Mouse (Mus musculus) kidney, postnatal 4 days (tissue): ENCODE measurements around the gene Neu1.
"Not testable (repeated sequence)": the region's sequence is repeated elsewhere in the genome, so short reads cannot be mapped to it uniquely, and the experiment has no call there.

Experiments
- DNase-seq, 2 experiments: peaks; one replicate each; pipeline ENCODE4 v3.0.0; 2021; ENCODE audit warnings: mixed read lengths in 2 of 2

The Neu1 gene

GRCm38 (mm10) chr17:34969822-34970221 lies 38.8 kb downstream of the Neu1 start, which contains the start of gene Gm20481:
Gm20481 (plus strand) TSS chr17:34969912.
- not testable (repeated sequence) for DNase-seq

GRCm38 (mm10) chr17:34970850-34971249 lies 39.8 kb downstream of the Neu1 start:
- not testable (repeated sequence) for DNase-seq

- not testable (repeated sequence) for DNase-seq
Measured at GRCm38 (mm10) chr17:34971694-34972068, 40.6 kb downstream of the Neu1 start.

- DNase-seq = peak; percentile 79 to 87
Measured at GRCm38 (mm10) chr17:34972069-34972749, 41.2 kb downstream of the Neu1 start, which contains the start of the genes Hspa1a and Hspa1l. Hspa1a (minus strand) TSS chr17:34972156. Hspa1l (plus strand) TSS chr17:34972703.

- no peak for DNase-seq
Measured at GRCm38 (mm10) chr17:34975581-34976492, 44.8 kb downstream of the Neu1 start.

- no peak for DNase-seq
Measured at GRCm38 (mm10) chr17:34977000-34977399, 45.9 kb downstream of the Neu1 start.

- DNase-seq = no peak
Measured at GRCm38 (mm10) chr17:34978239-34978638, 47.2 kb downstream of the Neu1 start.

- DNase-seq = no peak
Measured at GRCm38 (mm10) chr17:34979631-34980030, 48.6 kb downstream of the Neu1 start.

- peak in 1 of 2 experiments; percentile 50 for DNase-seq
Measured at GRCm38 (mm10) chr17:34980655-34981054, 49.6 kb downstream of the Neu1 start.

- DNase-seq = peak; percentile 92 to 96
Measured at GRCm38 (mm10) chr17:34981690-34982180, 50.7 kb downstream of the Neu1 start, which contains the start of gene Lsm2. Lsm2 (plus strand) TSS chr17:34981862.

GRCm38 (mm10) chr17:34982328-34982727 lies 51.3 kb downstream of the Neu1 start:
- no peak for DNase-seq

- no peak for DNase-seq
Measured at GRCm38 (mm10) chr17:34984218-34984617, 53.2 kb downstream of the Neu1 start.
